Mouse (Mus musculus) erythroblast, embryonic 14.5 days (primary cell): ENCODE data around the gene Fbxo45. TPM values are rescaled to one million over a fixed set of nuclear protein-coding genes. Genes with fewer than 3 reads are reported as not detected.

Source experiments
- H3K27me3 ChIP-seq: 2 replicates; pipeline ENCODE4 v1.6.1; 2012; ENCODE audit warnings: inconsistent platforms; ENCODE audit not compliant: control insufficient read depth
- H3K36me3 ChIP-seq: 2 replicates; pipeline ENCODE4 v1.6.1; 2012; ENCODE audit warnings: mild to moderate bottlenecking, inconsistent platforms; ENCODE audit not compliant: control insufficient read depth
- H3K4me1 ChIP-seq: 2 replicates; pipeline ENCODE4 v1.6.1; 2012; ENCODE audit warnings: inconsistent platforms; ENCODE audit not compliant: control insufficient read depth
- H3K4me3 ChIP-seq: replicated peaks from 2 replicates; pipeline ENCODE3; 2012; ENCODE audit warnings: moderate library complexity, mild to moderate bottlenecking, inconsistent platforms
- H3K9me3 ChIP-seq: 2 replicates; pipeline ENCODE4 v1.6.1; 2012; ENCODE audit warnings: low read length, inconsistent platforms, mixed read lengths; ENCODE audit not compliant: control insufficient read depth
- GATA1 ChIP-seq: IDR thresholded peaks from 2 replicates; pipeline ENCODE4 v1.6.1; 2012; ENCODE audit warnings: low read length, inconsistent platforms, mixed read lengths
- TAL1 ChIP-seq: IDR thresholded peaks from 3 replicates; pipeline ENCODE4 v1.6.1; 2012; ENCODE audit warnings: low read length, inconsistent platforms, mixed read lengths
- polyA plus RNA-seq: library from polyadenylated mRNA; stranded (reverse); fragments of >175 nt; gene quantifications from 2 replicates; pipeline ENCODE4 v1.2.3, GENCODE M21; 2012

Fbxo45 gene
- polyA plus RNA-seq, 1 experiment, result 0.35 TPM

GRCm38 (mm10) chr16:32214804-32215576 lies 32.0 kb downstream of the Fbxo45 start:
- Histone ChIP-seq H3K4me1 (no peaks in the 10 kb centered on the region), H3K4me3 (no peak overlapping the region), H3K9me3 (no peaks in the 10 kb centered on the region), H3K36me3 (no peaks in the 10 kb centered on the region), H3K27me3 (no peaks in the 10 kb centered on the region; the same call in 1 of the 2 replicates)
- TF ChIP-seq GATA1 (no peak), TAL1 (no peak)

- Histone ChIP-seq H3K4me3 (no peak overlapping the region), H3K36me3 (no peaks in the 10 kb centered on the region), H3K4me1 (no peaks in the 10 kb centered on the region), H3K27me3 (no peaks in the 10 kb centered on the region; the same call in 1 of the 2 replicates), H3K9me3 (peaks cover 5% of the 10 kb centered on the region)
- TF ChIP-seq TAL1 (no peak), GATA1 (no peak)
Measured at GRCm38 (mm10) chr16:32214156-32214555, 32.8 kb downstream of the Fbxo45 start.

- Histone ChIP-seq H3K36me3 (no peaks in the 10 kb centered on the region), H3K27me3 (no peaks in the 10 kb centered on the region; the same call in none of the 2 replicates), H3K4me3 (no peak overlapping the region), H3K4me1 (peaks cover 6% of the 10 kb centered on the region), H3K9me3 (peaks cover 5% of the 10 kb centered on the region)
- no peak for TF ChIP-seq GATA1
- TF ChIP-seq TAL1, result no peak
Measured at GRCm38 (mm10) chr16:32204902-32205301, 42.1 kb downstream of the Fbxo45 start.

- H3K27me3 ChIP-seq, result no peaks in the 10 kb centered on the region; the same call in none of the 2 replicates
- H3K36me3 ChIP-seq, result no peaks in the 10 kb centered on the region
- no peak overlapping the region for H3K4me3 ChIP-seq
- no peak for TF ChIP-seq TAL1
- TF ChIP-seq GATA1, result no peak
- H3K4me1 ChIP-seq, result peaks cover 6% of the 10 kb centered on the region
- no peaks in the 10 kb centered on the region for H3K9me3 ChIP-seq
Measured at GRCm38 (mm10) chr16:32202681-32203080, 44.3 kb downstream of the Fbxo45 start.

- H3K9me3 ChIP-seq, result no peaks in the 10 kb centered on the region
- no peaks in the 10 kb centered on the region for H3K36me3 ChIP-seq
- H3K27me3 ChIP-seq, result no peaks in the 10 kb centered on the region; the same call in none of the 2 replicates
- peaks cover 6% of the 10 kb centered on the region for H3K4me1 ChIP-seq
- TF ChIP-seq GATA1 (no peak), TAL1 (no peak)
- no peak overlapping the region for H3K4me3 ChIP-seq
Measured at GRCm38 (mm10) chr16:32201004-32201325, 46.0 kb downstream of the Fbxo45 start.

- H3K27me3 ChIP-seq, result no peaks in the 10 kb centered on the region; the same call in none of the 2 replicates
- no peak for TF ChIP-seq TAL1
- TF ChIP-seq GATA1, result no peak
- no peaks in the 10 kb centered on the region for H3K36me3 ChIP-seq
- no peaks in the 10 kb centered on the region for H3K9me3 ChIP-seq
- H3K4me1 ChIP-seq, result peaks cover 6% of the 10 kb centered on the region
- peak overlapping the region; percentile 47 for H3K4me3 ChIP-seq
Measured at GRCm38 (mm10) chr16:32200256-32201003, 46.5 kb downstream of the Fbxo45 start.

GRCm38 (mm10) chr16:32190011-32190441 lies 56.9 kb downstream of the Fbxo45 start:
- Histone ChIP-seq H3K27me3 (0 out of 2 replicates have a peak, but pooled peaks cover 3% of the 10 kb centered on the region), H3K9me3 (no peaks in the 10 kb centered on the region), H3K4me1 (peaks cover 3% of the 10 kb centered on the region), H3K36me3 (no peaks in the 10 kb centered on the region), H3K4me3 (no peak overlapping the region)
- no peak for TF ChIP-seq TAL1
- TF ChIP-seq GATA1, result no peak

- Histone ChIP-seq H3K4me3 (no peak overlapping the region), H3K4me1 (peaks cover 3% of the 10 kb centered on the region), H3K36me3 (no peaks in the 10 kb centered on the region), H3K27me3 (0 out of 2 replicates have a peak, but pooled peaks cover 3% of the 10 kb centered on the region), H3K9me3 (no peaks in the 10 kb centered on the region)
- no peak for TF ChIP-seq GATA1
- TF ChIP-seq TAL1, result no peak
Measured at GRCm38 (mm10) chr16:32189109-32189508, 57.8 kb downstream of the Fbxo45 start.

- no peaks in the 10 kb centered on the region for H3K9me3 ChIP-seq
- no peak for TF ChIP-seq TAL1
- TF ChIP-seq GATA1, result no peak
- H3K27me3 ChIP-seq, result 0 out of 2 replicates have a peak, but pooled peaks cover 3% of the 10 kb centered on the region
- peaks cover 3% of the 10 kb centered on the region for H3K4me1 ChIP-seq
- no peaks in the 10 kb centered on the region for H3K36me3 ChIP-seq
- no peak overlapping the region for H3K4me3 ChIP-seq
Measured at GRCm38 (mm10) chr16:32186056-32186455, 60.9 kb downstream of the Fbxo45 start.

Other genes starting within 250 kb of the Fbxo45 start
- 0.06 and 0.07 TPM in 2 replicates for gene Senp5, start 243.9 kb downstream of the Fbxo45 start, polyA plus RNA-seq
- gene Pak2, start 167.8 kb downstream of the Fbxo45 start, polyA plus RNA-seq, result 0.41 and 0.52 TPM in 2 replicates
- gene Pigx, start 147.4 kb downstream of the Fbxo45 start, polyA plus RNA-seq, result 0.18 and 0.22 TPM in 2 replicates
- gene Cep19, start 147.4 kb downstream of the Fbxo45 start, polyA plus RNA-seq, result 0.02 and 0.11 TPM in 2 replicates
- 0.17 and 0.60 TPM in 2 replicates for gene Nrros, start 81.6 kb downstream of the Fbxo45 start, polyA plus RNA-seq
- not detected in 2 replicates for gene Bex6, start 67.3 kb downstream of the Fbxo45 start, polyA plus RNA-seq
- 1.6 and 2.4 TPM in 2 replicates for gene Wdr53, start 69 bp upstream of the Fbxo45 start, polyA plus RNA-seq
- not detected in 2 replicates for gene Smco1, start 24.3 kb upstream of the Fbxo45 start, polyA plus RNA-seq
- 0.71 and 0.79 TPM in 2 replicates for gene Rnf168, start 30.3 kb upstream of the Fbxo45 start, polyA plus RNA-seq
- 0.14 and 0.39 TPM in 2 replicates for gene Ubxn7, start 85.1 kb upstream of the Fbxo45 start, polyA plus RNA-seq
- gene Tm4sf19, start 153.3 kb upstream of the Fbxo45 start, polyA plus RNA-seq, result not detected in 2 replicates
- gene Tctex1d2, start 172.5 kb upstream of the Fbxo45 start, polyA plus RNA-seq, result 0.05 TPM in 1 of 2 replicates, not detected in the other
- gene Pcyt1a, start 183.8 kb upstream of the Fbxo45 start, polyA plus RNA-seq, result 3.9 and 6.2 TPM in 2 replicates
- gene Slc51a, start 240.7 kb upstream of the Fbxo45 start, polyA plus RNA-seq, result not detected in 2 replicates
- not detected in 2 replicates for gene Zdhhc19, start 249.1 kb upstream of the Fbxo45 start, polyA plus RNA-seq